Mouse (Mus musculus) intestine, embryonic 16.5 days (tissue): ENCODE results near the gene Cyb5rl. TPM values are rescaled to one million over a fixed set of nuclear protein-coding genes. Genes with fewer than 3 reads are reported as not detected.

Experiments
- ATAC-seq: fragments of 200-750 bp; cut with Nextera tagmentation; 2 replicates; pipeline ENCODE4 v1.8.0; 2017; ENCODE audit warnings: moderate TSS enrichment, moderate library complexity
- H3K27ac ChIP-seq: fragments of 300-500 bp; sonication (generic); 2 replicates; pipeline ENCODE4 v1.5.1; 2014; ENCODE audit warnings: mild to moderate bottlenecking, low read length
- H3K27me3 ChIP-seq: fragments of 300-500 bp; sonication (generic); replicated peaks from 2 replicates; pipeline ENCODE4 v1.6.1; 2014; ENCODE audit warnings: low read length, control low read depth, mixed read lengths; ENCODE audit not compliant: control insufficient read depth, insufficient read depth
- H3K36me3 ChIP-seq: fragments of 300-500 bp; sonication (generic); 2 replicates; pipeline ENCODE4 v1.6.1; 2014; ENCODE audit warnings: low read length, control low read depth; ENCODE audit not compliant: control insufficient read depth, insufficient read depth
- H3K4me1 ChIP-seq: fragments of 300-500 bp; sonication (generic); 2 replicates; pipeline ENCODE4 v1.6.1; 2014; ENCODE audit warnings: low read length, control low read depth, mixed read lengths; ENCODE audit not compliant: control insufficient read depth, insufficient read depth
- H3K4me2 ChIP-seq: fragments of 300-500 bp; sonication (generic); 2 replicates; pipeline ENCODE4 v1.6.1; 2014; ENCODE audit warnings: low read depth, low read length, control low read depth
- H3K4me3 ChIP-seq: fragments of 300-500 bp; sonication (generic); 2 replicates; pipeline ENCODE4 v1.5.1; 2014; ENCODE audit warnings: mild to moderate bottlenecking, low read length
- H3K9ac ChIP-seq: fragments of 300-500 bp; sonication (generic); 2 replicates; pipeline ENCODE4 v1.6.1; 2014; ENCODE audit warnings: low read depth, low read length
- H3K9me3 ChIP-seq: fragments of 300-500 bp; sonication (generic); 2 replicates; pipeline ENCODE4 v1.6.1; 2016; ENCODE audit warnings: low read length, control low read depth; ENCODE audit not compliant: control insufficient read depth
- WGBS: fragments of 180-500 bp; shearing (Covaris S2); extraction: QIAGEN DNeasy Blood & Tissue Kit; methylation state at CpG from one replicate; pipeline ENCODE4 v1.1.7; 2014; 5-methylcytosine and 5-hydroxymethylcytosine counted together
- polyA plus RNA-seq: library from polyadenylated mRNA; unstranded; fragments of >200 nt; fragmentation: Nextera tagmentation; extraction: Ambion mirVana; gene quantifications from 2 replicates; pipeline ENCODE4 v1.2.1, GENCODE M21; 2015

The Cyb5rl gene
- polyA plus RNA-seq, 1 experiment from 2014 or later = 7.2 TPM

DNA sequence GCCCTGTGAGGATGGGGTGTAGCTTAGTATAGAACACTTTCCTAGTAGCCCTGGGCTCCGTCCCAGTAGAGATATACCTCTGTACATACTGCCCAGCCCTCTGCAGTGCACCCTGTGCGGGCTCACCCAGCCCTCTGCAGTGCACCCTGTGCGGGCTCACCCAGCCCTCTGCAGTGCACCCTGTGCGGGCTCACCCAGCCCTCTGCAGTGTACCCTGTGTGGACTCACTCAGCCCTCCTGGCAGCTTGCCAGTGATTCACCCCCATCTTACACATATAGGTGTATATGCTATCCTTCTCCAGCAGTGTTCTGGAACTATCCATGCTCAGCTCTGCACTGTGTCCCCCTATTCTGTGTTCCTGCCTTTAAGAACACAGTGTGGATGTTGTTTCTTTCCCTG, 12.1 kb downstream of the Cyb5rl start:
- no peaks in the 10 kb centered on the region for H3K27me3 ChIP-seq
- H3K4me1 ChIP-seq = no peaks in the 10 kb centered on the region
- no peaks in the 10 kb centered on the region for H3K36me3 ChIP-seq
- no peak overlapping the region for H3K4me2 ChIP-seq
- 81% methylated on average over 4 of the region's 4 CpGs for WGBS
- H3K9me3 ChIP-seq = no peaks in the 10 kb centered on the region
- H3K27ac ChIP-seq = no peak overlapping the region
- no peak overlapping the region for H3K9ac ChIP-seq
- no peak overlapping the region for H3K4me3 ChIP-seq
- no peak for ATAC-seq

DNA sequence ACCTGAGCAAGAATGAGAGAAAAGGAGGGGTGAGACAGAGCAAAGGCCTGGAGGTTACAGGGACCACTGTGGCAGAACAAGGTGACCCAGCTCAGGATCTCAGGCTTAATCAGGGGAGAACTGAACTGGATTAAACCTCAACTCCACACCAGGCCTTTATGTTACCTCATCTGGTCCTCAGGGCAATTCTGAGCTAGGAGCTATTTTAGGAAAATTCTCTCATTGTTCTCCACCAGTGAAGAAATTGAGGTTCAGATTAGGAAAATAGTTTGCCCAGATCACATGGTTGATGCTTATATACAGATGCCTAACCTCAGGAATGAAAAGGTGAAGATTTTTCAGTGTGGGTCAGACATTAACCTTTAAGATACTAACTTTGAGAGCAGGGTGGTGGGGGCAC, 12.9 kb downstream of the Cyb5rl start:
- H3K9ac ChIP-seq = no peak overlapping the region
- H3K27me3 ChIP-seq = no peaks in the 10 kb centered on the region
- no peak overlapping the region for H3K4me3 ChIP-seq
- ATAC-seq = no peak
- H3K4me2 ChIP-seq = no peak overlapping the region
- no peak overlapping the region for H3K27ac ChIP-seq
- no peaks in the 10 kb centered on the region for H3K9me3 ChIP-seq
- H3K4me1 ChIP-seq = no peaks in the 10 kb centered on the region
- no peaks in the 10 kb centered on the region for H3K36me3 ChIP-seq

DNA sequence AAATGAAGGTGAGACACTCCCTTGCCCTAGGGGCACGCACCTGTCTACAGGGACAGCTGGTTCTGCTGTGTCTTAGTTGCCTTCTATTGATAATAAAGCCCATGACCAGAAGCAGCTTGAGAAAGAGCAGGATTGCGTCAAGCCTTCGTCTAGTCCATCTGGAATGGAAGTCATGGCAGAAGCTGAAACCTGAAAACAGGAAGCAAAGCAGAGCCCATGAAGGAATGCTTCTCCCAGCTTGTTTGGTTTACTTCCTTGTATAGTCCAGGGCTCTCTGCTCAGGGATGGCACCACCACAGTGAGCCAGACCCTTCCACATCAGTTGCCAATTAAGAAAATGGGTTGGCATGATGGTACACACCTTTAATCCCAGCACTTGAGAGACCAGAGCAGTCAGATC, 15.4 kb downstream of the Cyb5rl start:
- 87% methylated on average over 3 of the region's 3 CpGs for WGBS
- no peaks in the 10 kb centered on the region for H3K27me3 ChIP-seq
- no peak overlapping the region for H3K4me3 ChIP-seq
- H3K36me3 ChIP-seq = no peaks in the 10 kb centered on the region
- no peaks in the 10 kb centered on the region for H3K4me1 ChIP-seq
- no peak overlapping the region for H3K27ac ChIP-seq
- ATAC-seq = no peak
- H3K9me3 ChIP-seq = no peaks in the 10 kb centered on the region
- H3K9ac ChIP-seq = no peak overlapping the region
- no peak overlapping the region for H3K4me2 ChIP-seq

DNA sequence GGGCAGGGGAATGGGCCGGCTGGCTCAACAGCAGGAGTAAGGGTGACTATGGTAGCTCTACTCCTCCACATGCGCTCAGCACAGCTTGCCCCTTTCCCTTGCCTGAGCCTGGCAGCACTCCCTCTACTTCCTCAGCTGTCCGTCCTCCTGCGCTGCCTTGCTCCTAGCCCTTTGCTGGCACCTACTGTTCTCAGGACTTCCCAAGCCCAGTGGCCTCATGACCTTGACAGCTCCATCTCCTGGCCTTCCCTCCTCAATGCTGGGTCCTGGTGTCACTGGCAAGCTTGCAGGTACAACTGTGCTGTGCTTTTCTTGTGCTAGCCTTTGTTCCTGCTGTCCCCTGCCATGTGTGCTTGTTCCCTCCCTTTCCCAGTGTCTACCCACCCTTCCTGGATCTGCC, 16.3 kb downstream of the Cyb5rl start:
- H3K9ac ChIP-seq = no peak overlapping the region
- ATAC-seq = no peak
- 90% methylated on average over 4 of the region's 4 CpGs for WGBS

DNA sequence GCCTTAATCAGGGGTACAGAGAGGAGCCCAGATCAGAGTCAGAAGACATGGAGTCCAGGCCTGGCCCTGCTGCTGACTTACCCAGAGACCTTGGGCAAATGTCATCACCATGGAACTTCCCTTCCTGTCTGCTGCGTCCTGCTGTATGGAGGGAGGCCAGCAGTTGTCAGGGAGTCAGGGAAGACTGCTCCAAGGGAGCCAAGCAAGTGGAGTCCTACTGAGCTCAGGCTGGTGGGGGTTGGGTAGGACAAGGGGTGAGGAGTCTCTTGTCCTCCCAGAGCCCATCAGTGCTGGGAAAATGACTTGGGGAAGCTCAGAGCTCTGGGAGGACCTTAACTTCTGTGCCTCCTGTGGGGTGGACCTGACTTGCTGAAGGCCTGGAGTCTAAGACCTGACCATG, 17.6 kb downstream of the Cyb5rl start:
- no peak for ATAC-seq
- WGBS = 26% methylated on average over 1 of the region's 1 CpGs
- Histone ChIP-seq H3K9ac (no peak overlapping the region), H3K4me3 (no peak overlapping the region), H3K36me3 (no peaks in the 10 kb centered on the region), H3K4me2 (no peak overlapping the region), H3K27ac (no peak overlapping the region), H3K27me3 (no peaks in the 10 kb centered on the region), H3K9me3 (no peaks in the 10 kb centered on the region), H3K4me1 (no peaks in the 10 kb centered on the region)

More for the DNA sequence above, 16.3 kb downstream of the Cyb5rl start:
- Histone ChIP-seq H3K4me3 (no peak overlapping the region), H3K27me3 (no peaks in the 10 kb centered on the region), H3K9me3 (no peaks in the 10 kb centered on the region), H3K4me2 (no peak overlapping the region), H3K27ac (no peak overlapping the region), H3K36me3 (no peaks in the 10 kb centered on the region), H3K4me1 (no peaks in the 10 kb centered on the region)

DNA sequence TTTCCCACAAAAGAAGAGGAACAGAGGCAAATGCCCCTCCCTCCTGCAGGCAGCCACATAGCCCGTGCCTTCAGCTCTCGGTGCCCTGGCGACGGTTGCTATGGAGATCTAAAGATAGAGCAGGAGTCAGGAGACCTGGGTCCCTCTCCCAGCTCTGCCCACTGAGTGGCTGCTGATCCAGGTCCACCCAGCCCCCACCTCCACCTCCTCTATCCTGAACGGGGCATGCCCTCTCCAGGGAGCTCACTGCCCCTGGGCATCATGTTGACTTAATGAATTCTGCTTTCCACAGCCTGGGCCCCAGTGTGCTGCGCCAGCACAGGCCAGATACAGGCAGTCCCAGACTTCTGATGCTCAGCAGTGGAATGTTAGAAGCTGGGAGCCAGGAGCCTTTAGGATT, 18.1 kb downstream of the Cyb5rl start:
- Histone ChIP-seq H3K9me3 (no peaks in the 10 kb centered on the region), H3K4me3 (no peak overlapping the region), H3K27me3 (no peaks in the 10 kb centered on the region), H3K9ac (no peak overlapping the region), H3K4me1 (no peaks in the 10 kb centered on the region), H3K4me2 (no peak overlapping the region), H3K27ac (no peak overlapping the region), H3K36me3 (no peaks in the 10 kb centered on the region)
- 17% methylated on average over 6 of the region's 6 CpGs for WGBS
- peak; percentile 46; the same call in 1 of the 2 replicates for ATAC-seq

DNA sequence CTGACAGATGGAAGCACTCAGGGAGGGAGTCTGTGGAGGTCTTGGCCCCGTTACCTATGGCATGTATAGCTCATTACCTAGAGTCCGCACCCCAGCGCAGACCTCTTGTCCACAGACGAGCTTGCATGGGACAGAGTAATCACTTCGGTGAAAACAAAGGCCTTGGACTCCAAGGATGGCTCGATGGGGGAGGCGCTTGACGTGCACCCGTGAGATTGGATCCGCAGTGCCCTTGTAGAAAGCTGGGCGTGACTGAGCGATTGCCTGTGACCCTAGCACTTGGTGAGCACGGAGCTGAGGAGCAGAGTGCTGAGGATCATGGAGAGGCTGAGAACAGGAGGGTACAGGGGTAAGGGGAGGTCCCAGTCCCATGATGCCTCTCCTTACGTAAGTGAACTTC, 24.9 kb downstream of the Cyb5rl start:
- H3K4me1 ChIP-seq = peaks cover 6% of the 10 kb centered on the region; the same call in 1 of the 2 replicates
- H3K36me3 ChIP-seq = no peaks in the 10 kb centered on the region
- H3K4me3 ChIP-seq = no peak overlapping the region
- H3K27me3 ChIP-seq = no peaks in the 10 kb centered on the region
- H3K4me2 ChIP-seq = no peak overlapping the region
- no peaks in the 10 kb centered on the region for H3K9me3 ChIP-seq
- H3K27ac ChIP-seq = no peak overlapping the region
- H3K9ac ChIP-seq = no peak overlapping the region
- 82% methylated on average over 14 of the region's 14 CpGs for WGBS
- ATAC-seq = no peak

DNA sequence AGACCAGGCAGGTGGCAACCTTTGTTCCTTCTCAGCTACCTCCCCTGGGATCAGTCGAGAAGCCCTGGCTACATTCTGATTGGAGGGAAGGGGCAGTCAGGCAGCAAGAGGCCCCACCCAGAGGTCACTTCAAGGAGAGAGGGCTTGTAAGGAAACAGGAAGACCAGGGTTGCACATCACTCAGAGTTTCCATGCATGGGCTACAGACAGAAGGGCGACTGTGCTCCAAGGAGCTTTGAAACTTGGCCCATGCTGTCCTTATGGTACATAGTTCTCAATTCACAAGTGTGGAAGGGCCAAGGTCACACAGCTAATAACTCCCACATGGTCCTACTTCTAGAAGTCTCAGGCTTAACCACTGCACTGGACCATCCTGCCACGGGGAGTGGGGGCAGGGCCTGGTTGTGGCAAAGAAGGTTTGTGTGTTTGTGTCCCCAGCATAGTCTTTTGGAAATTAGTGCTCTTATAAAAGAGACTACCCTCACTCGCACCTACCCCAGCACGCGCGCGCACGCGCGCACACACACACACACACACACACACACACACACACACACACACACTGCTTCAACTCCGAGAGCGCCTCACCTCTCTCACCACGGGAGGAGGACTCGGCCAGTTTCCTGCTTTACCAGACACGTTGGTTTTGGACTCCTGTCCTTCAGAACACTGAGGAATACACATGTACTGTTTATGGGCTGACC, 27.8 kb downstream of the Cyb5rl start:
- no peak overlapping the region for H3K9ac ChIP-seq
- 75% methylated on average over 16 of the region's 16 CpGs for WGBS

DNA sequence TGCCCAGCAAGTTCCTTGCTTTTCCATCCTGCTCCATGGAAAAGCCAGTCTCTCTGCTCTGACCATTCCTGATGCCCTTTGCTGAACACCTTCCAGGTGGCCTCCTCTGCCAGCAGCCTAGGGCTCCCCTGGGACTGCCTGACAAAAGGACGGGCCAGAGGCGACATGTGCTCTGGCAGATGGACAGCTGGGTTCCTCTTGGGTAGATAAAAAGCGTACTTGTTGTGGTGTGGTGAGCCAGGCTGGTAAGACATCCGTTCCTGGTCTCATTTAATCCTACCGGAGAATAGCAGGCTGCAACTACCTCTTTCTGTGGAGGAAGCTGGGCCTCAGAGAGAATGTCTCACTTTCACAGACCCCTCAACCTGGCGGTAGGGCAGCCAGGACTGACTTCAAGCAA, 29.3 kb downstream of the Cyb5rl start:
- H3K9ac ChIP-seq = no peak overlapping the region
- H3K4me1 ChIP-seq = peaks cover 6% of the 10 kb centered on the region; the same call in 1 of the 2 replicates
- H3K27me3 ChIP-seq = no peaks in the 10 kb centered on the region
- no peaks in the 10 kb centered on the region for H3K36me3 ChIP-seq
- no peak overlapping the region for H3K4me3 ChIP-seq
- H3K27ac ChIP-seq = no peak overlapping the region
- 69% methylated on average over 6 of the region's 6 CpGs for WGBS
- ATAC-seq = no peak
- no peak overlapping the region for H3K4me2 ChIP-seq
- no peaks in the 10 kb centered on the region for H3K9me3 ChIP-seq

More for the DNA sequence above, 27.8 kb downstream of the Cyb5rl start:
- Histone ChIP-seq H3K4me2 (no peak overlapping the region), H3K36me3 (no peaks in the 10 kb centered on the region), H3K27ac (no peak overlapping the region), H3K4me1 (peaks cover 6% of the 10 kb centered on the region; the same call in 1 of the 2 replicates), H3K27me3 (no peaks in the 10 kb centered on the region), H3K4me3 (no peak overlapping the region), H3K9me3 (no peaks in the 10 kb centered on the region)
- peak; percentile 58 for ATAC-seq
